Mouse (Mus musculus): Measurements from ENCODE around the gene Cyp21a1.
"Not testable (repeated sequence)": the region's sequence is repeated elsewhere in the genome, so short reads cannot be mapped to it uniquely, and the experiment has no call there.

Cyp21a1 gene

DNA sequence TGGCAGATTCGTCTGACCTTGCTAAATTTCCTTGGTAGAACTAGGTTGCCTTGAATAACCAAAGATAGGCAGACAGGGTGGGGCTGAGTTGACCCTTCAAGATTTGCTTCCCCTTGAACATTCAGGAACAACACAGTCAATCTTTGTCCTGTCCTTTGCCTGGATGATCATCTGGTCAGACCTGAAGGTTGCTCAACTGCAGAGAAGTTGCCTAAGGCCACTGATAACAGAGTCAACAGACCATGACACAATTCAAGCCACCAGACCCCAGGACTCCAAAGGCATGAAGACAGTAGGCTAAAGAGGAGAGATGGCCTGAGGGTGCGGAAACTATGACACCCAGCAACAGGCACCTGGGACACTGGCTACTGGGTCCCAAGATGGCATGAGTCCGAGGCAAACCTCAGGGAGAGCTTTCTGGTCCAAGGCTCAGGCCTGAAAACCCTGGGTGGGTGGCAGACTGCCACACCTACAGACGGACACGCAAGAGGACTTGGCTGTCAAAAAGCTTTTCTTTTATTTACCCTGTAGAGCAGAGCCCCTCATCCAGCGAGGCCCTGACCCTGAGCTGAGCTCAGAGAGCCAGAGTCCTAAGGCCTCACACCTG is 4.3 kb upstream of the Cyp21a1 start:
- in situ Hi-C loops (cut with MboI; ENCODE audit: unreplicated experiment in 2 of 2) = no loop called here

DNA sequence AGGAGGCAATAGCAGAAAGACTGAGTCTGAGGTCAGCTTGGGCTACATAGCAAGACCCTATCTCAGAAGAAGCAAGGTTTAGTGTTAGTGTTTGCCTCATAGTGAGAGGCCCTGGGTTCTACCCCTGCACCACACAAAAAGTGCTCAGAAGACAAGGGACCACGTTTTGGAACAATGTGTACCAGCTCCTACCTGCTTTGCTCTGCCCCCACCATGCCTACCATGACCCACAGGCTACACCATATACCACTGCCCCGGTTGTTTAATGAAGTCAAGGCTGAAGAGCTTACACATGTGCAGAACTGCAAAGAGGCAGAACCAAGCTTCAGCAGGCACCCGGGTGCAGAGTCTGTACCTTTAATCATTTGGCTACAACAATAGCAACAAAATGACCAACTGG is 2.8 kb upstream of the Cyp21a1 start:
- in situ Hi-C loops (cut with MboI; ENCODE audit: unreplicated experiment in 2 of 2) = no loop called here

DNA sequence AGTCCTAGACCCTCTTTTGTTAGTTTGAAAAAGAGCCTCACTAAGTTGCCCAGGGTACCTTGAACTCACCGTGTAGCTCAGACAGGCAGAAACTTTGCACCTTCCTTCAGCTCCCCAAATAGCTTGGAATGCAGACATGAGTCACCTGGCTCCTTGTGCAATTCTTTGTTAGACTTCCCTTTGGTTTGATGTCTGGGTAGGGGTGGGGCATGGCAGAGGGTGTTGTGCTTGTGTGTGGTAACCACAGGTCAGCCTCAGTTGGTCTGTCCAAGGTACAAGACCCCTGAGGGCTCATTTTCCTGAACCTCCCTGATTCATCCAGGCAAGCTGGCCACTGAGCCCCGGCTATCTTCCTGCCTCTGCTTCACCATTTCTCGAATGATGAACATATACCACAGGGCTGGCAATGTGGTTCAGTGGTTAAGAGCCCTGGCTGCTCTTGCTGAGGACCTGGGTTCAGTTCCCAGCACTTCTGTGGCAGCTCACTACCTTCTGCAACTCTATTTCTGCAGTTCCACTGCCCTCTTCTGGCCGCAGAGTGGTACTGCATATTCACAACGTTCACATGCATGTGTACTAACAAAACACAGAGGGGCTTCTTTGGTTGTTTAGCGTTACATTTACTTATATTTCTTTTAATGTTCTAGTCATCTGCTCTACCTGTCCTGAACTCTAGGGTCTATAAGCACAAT is 656 bp upstream of the Cyp21a1 start:
- in situ Hi-C loops (cut with MboI; ENCODE audit: unreplicated experiment in 2 of 2) = no loop called here

DNA sequence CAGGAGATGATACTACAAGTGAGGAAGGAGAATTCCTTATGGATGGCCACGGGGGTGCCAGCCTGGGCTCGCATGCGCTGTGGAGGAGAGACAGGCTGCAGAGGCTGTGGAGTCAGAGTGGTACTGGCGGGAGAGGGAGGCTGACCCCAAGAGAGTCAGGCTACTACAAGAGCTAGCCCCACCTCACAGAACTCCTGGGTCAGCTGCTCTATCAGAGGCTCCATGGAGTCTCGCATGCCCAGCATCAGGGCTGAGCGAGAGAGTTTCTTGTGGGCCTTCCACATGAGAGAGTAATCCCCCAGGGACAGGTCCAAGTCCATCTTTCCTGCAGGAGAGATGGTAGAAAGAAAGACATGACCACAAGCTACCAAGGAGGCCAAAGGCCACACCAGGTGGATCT is 994 bp downstream of the Cyp21a1 start:
- in situ Hi-C loops (cut with MboI; ENCODE audit: unreplicated experiment in 2 of 2) = not testable (repeated sequence)

- in situ Hi-C loops (cut with MboI; ENCODE audit: unreplicated experiment in 2 of 2) = not testable (repeated sequence)
These were observed 1.6 kb downstream of the Cyp21a1 start for GRCm38 (mm10) chr17:34802756-34803155.

DNA sequence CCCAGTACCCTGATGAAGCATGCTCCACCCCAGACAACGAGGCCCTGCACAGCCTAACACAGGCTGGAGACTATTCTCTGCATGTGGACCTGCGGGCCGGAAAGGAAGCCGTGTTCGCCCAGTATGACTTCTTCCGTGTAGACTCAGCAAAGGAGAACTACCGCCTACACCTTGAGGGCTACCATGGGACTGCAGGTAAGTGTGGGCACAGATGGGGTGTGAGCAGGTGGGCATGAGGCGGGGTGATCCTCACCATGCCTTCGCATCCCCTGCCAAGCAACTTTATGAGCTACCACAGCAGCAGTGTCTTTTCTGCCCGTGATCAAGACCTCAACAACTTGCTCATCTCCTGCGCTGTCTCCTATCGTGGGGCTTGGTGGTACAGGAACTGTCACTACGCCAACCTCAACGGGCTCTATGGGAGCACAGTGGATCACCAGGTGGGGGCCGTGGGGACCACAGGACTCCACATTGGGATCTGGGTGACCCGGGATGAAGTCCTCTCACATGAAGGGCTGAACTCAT is 3.5 kb downstream of the Cyp21a1 start:
- in situ Hi-C loops (cut with MboI; ENCODE audit: unreplicated experiment in 2 of 2) = not testable (repeated sequence)

- in situ Hi-C loops (cut with MboI; ENCODE audit: unreplicated experiment in 2 of 2) = no loop called here
These were observed 4.8 kb downstream of the Cyp21a1 start for GRCm38 (mm10) chr17:34799531-34799925.

DNA sequence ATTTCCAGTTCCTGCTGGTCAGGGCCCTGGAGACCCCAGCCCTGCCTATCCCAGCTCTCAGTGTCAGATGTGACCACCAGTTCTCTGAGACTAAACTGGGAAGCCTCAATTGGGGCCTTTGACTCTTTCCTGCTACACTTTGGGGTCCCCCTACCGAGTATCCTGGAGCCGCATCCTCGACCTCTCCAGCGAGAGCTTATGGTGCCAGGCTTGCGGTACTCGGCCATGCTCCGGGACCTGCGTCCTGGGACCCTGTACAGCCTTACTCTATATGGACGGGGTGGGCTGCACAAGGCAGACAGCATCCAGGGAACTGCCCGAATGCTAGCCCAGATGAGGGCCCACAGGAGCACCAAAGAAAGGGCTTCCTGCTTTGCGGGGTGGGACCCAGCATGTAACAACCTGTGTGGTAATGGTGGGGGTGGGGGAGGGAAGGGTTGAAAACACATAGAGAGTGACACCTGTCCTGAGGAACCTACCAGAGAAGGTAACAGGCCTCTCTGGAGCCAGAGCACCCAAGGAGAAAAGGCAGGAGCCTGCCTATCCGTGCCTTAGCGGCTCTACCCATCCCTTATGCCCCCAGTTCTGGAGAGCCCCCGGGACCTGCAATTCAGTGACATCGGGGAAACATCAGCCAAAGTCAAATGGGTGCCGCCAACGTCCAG is 5.4 kb downstream of the Cyp21a1 start:
- in situ Hi-C loops (cut with MboI; ENCODE audit: unreplicated experiment in 2 of 2) = no loop called here

- in situ Hi-C loops (cut with MboI; ENCODE audit: unreplicated experiment in 2 of 2) = not testable (repeated sequence)
These were observed 6.3 kb downstream of the Cyp21a1 start for GRCm38 (mm10) chr17:34798071-34798470.

GRCm38 (mm10) chr17:34797211-34797995 is 7.0 kb downstream of the Cyp21a1 start:
- in situ Hi-C loops (cut with MboI; ENCODE audit: unreplicated experiment in 2 of 2) = not testable (repeated sequence)

DNA sequence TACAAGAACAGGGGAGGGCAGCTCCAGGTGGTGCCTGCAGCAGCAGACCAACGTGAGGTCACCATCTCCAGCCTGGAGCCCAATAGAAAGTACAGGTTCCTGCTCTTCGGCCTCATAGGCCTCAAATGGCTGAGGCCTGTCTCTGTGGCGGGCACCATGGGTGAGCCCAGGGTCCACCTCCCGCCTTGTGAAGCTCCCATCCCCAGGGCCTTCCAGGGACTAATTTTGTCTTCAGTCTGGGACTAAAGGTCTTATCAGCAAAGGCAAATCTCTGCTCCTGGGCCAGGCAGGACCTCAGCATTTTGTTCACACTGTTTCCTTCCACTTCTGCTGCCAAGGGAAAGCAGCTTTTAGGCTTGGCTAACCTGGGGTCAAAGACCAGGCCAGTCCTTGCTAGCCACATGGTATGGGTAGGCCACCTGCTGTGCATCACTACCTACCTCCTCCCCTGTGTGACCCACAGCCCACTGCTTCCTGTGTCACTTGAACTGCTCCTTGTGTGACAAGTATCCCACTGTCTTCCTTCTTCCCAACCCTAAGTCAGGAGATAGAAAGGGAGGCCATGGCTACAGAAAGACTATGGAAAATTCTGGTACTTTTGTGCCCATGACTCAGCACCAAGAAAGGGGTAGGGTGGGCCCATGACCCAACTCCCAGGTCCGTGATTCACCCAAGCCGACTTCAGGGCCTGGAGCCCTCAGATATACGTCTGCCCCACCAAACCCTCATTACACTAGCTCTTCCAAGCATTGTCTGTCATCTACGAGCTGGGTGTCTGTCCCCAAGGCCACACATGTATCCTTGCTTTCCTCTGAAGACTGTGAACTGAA is 7.8 kb downstream of the Cyp21a1 start:
- in situ Hi-C loops (cut with MboI; ENCODE audit: unreplicated experiment in 2 of 2) = no loop called here

- in situ Hi-C loops (cut with MboI; ENCODE audit: unreplicated experiment in 2 of 2) = no loop called here
These were observed 8.7 kb downstream of the Cyp21a1 start for GRCm38 (mm10) chr17:34795633-34796032.

DNA sequence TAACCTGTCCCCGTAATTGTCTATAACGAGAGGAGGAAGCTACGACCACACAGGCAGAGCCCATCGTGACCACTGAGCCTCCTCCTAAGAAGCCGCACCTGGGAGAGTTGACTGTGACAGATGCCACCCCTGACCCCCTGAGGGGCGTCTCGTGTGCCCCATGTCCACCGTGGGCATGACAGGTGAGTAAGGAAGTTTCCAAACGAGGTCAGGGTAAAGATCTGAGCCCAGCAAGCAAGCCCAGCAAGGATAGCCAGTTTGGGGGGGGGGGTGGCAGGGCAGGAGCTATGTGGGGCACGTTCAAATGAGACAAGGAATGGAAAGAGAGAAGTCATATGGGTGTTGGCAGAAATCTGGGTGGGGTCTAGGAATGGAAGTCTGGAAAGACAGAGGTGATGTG is 9.3 kb downstream of the Cyp21a1 start:
- in situ Hi-C loops (cut with MboI; ENCODE audit: unreplicated experiment in 2 of 2) = no loop called here

DNA sequence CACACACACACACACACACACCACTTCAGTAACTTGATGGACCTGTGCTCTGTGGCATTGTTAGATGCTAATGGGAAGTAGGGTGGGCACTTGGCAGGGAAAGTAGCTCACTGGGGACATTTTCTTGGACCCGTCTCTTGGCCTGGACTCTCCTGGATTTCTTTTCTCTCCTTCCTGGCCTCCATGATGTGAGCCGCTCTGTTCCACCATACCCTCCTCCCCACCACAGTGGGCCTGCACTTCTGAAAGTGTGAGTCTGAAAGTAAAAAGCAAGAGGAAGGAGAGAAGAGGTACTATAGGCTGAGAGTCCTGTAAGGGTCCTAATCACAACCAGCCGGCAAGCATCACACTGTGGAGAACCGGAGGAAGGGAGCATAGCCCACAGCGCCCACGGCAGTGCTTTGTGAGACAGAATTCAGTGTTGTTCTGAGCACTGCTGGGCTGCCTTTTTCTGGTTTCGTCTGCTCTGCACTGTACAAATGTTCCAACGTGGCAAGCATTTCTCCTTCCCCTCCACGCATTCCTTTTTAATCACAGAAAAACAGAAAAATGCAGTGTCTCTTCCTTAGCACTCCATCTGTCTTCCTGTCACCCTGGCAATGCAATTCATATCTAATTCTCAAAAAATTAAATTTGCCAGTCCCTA is 26.6 kb downstream of the Cyp21a1 start:
- in situ Hi-C loops (cut with MboI; ENCODE audit: unreplicated experiment in 2 of 2) = no loop called here

DNA sequence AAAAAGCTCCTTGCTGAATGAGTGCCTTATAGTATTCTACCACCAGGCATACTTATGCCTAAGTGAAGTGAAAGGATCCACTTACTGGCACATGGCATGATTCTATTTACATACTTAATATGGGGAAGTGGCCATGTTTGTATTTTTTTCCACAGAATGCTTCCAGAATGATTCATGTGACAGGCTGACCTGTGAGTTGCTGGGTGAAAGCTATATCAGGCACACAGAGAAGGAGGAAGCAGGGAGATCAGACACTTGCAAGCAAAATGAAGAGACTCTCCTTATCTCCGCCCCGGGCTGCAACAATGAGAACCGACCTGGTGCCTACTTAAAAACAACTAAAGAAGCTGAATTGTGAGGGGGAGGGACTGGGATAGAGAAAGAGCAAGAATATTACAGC is 42.9 kb downstream of the Cyp21a1 start:
- in situ Hi-C loops (cut with MboI; ENCODE audit: unreplicated experiment in 2 of 2) = no loop called here

All from v-Abl transformed pro-B cells (cell line).